Mouse (Mus musculus): Measurements from ENCODE around the gene Plcl1.
"Not testable (repeated sequence)": the region's sequence is repeated elsewhere in the genome, so short reads cannot be mapped to it uniquely, and the experiment has no call there.

DNA sequence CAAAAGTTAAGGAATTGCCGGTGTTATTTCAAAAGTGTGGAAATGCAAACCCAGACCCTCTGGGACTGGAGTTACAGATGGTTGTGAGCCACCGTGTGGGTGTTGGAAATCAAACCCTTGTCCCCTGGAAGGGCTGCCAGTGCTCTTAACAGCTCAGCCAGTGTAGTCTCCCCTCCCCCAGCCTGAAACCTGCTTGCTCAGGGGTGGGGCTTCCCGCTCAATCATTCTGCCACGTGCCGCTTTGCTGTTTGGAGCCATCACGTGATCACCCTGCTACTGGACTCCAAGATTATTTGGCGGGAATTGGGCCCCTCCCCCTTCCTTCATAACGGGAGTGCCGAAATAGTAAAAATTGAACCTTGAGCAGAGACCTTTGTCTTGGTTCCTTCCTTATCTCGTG lies 81.7 kb downstream of the Plcl1 start:
- TF ChIP-seq CTCF, EP300 (IDR thresholded peaks at IDR 0.05; ENCODE audit: low read depth): not testable (repeated sequence)

Data from liver, postnatal 0 days (tissue).